Mouse (Mus musculus) left cerebral cortex, adult 2 months (tissue): ENCODE measurements around the gene Fam155a. TPM values are rescaled to one million over a fixed set of nuclear protein-coding genes. Genes with fewer than 3 reads are reported as not detected.

ENCODE experiments used
- DNase-seq, 2 experiments: peaks; one replicate each; pipeline ENCODE4 v3.0.0; 2021 to 2022; ENCODE audit warnings: low spot score in 2 of 2, mixed read lengths in 1 of 2; ENCODE audit errors: extremely low spot score in 1 of 2
- H3K27ac ChIP-seq: fragments of 200-600 bp; 2 replicates; pipeline ENCODE4 v1.8.1; 2022
- H3K4me3 ChIP-seq: fragments of 200-600 bp; 2 replicates; pipeline ENCODE4 v1.8.1; 2022
- CTCF ChIP-seq: fragments of 200-600 bp; IDR thresholded peaks from 2 replicates; pipeline ENCODE4 v1.8.1; 2022; ENCODE audit warnings: antibody characterized with exemption, mild to moderate bottlenecking, moderate library complexity
- intact Hi-C: fragments of 180-260 bp; cut with DNase I; formaldehyde crosslinking; loops from one replicate; pipeline ENCODE4 v1.15.1; 2025
- total RNA-seq, 2 experiments: library from RNA; stranded (reverse); gene quantifications; 2 replicates each; pipeline ENCODE4 v1.2.3; 2021

The Fam155a gene
- total RNA-seq, 2 experiments from 2014 or later: 118 to 119 TPM

DNA sequence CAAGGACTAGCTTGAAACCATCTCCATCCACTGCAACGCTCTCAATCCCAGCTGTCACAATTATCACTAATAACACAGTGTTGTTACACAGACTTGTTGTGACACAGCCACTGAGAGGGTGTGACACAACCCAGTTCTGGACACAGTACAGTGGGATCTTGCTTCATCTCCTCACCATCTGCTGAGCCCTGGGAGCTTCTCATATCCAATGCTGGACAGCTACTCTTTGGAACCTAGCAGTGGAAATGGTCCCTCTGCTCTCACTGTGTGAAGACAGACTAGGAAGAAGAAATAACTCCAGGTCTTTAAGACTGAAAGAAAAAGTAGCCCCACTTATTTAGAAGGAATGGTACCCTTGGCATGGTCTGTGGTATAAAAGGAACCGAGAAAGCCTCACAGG, 310.3 kb downstream of the Fam155a start:
- intact Hi-C loops: no loop called here
- Histone ChIP-seq H3K4me3 (no peak overlapping the region), H3K27ac (no peak overlapping the region)
- TF ChIP-seq CTCF: no peak
- no peak for DNase-seq

GRCm38 (mm10) chr8:9458614-9459013, 312.3 kb downstream of the Fam155a start:
- intact Hi-C loops: no loop called here
- no peak for TF ChIP-seq CTCF
- DNase-seq: no peak
- H3K4me3 ChIP-seq: no peak overlapping the region
- H3K27ac ChIP-seq: no peak overlapping the region

DNA sequence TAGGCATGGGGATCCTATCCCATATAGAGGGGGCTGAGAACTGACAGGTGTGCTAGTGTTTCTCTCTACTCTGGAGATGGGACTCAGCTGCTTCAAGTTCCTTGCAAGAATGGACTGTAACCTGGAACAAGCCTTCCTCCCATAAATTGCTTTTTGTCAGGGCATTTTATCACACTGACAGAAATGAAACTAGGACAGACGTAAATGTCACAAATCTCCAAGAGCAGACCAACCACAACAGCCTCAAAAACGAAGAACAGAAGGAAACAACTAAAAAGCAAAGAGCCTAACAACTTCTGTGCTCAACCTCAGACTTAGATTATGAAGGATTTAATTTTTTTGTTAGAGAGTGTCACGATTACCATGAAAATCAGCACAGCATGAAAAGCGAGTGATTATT, 315.8 kb downstream of the Fam155a start:
- DNase-seq: no peak
- no peak for TF ChIP-seq CTCF
- H3K4me3 ChIP-seq: no peak overlapping the region

DNA sequence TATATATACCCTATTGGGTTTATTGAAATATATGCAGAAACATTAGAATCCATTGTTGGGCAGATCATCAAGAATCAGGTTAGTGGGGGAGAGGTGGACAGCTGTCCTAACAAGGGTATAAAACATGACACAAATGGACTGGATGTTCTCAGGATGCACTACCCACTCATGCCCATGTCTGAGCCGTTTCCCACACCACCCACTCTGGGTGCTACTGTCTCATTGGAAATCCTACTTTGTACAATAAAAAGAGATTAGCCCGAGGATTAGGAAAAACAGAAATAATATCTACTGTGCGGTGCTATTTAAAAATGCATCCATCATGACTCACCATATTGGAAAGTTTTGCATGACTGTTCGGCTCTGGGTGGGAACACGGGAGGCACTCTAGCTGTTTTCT, 317.2 kb downstream of the Fam155a start:
- no peak for TF ChIP-seq CTCF
- intact Hi-C loops: no loop called here
- H3K27ac ChIP-seq: no peak overlapping the region
- no peak for DNase-seq
- no peak overlapping the region for H3K4me3 ChIP-seq

More for the DNA sequence above, 315.8 kb downstream of the Fam155a start:
- H3K27ac ChIP-seq: no peak overlapping the region
- intact Hi-C loops: no loop called here

DNA sequence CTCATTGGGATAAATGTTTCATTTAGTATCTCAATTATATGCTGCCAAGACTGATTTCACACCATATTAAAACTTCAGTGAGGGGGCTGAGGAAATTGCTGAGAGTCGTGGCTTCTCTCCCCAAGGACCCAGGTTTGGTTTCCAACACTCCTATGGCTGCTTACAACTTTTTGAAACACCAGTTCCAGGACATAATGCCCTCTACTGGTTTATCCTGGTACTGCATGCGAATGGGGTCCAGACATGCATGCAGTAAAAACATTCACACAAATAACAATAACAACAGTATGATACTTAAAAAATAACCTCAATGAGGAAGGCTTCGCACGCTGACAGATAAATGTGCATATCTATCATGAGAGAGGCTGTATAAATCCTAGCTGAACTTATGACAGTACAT, 319.4 kb downstream of the Fam155a start:
- DNase-seq: no peak
- TF ChIP-seq CTCF: peak; percentile 56
- intact Hi-C loops: no loop called here

DNA sequence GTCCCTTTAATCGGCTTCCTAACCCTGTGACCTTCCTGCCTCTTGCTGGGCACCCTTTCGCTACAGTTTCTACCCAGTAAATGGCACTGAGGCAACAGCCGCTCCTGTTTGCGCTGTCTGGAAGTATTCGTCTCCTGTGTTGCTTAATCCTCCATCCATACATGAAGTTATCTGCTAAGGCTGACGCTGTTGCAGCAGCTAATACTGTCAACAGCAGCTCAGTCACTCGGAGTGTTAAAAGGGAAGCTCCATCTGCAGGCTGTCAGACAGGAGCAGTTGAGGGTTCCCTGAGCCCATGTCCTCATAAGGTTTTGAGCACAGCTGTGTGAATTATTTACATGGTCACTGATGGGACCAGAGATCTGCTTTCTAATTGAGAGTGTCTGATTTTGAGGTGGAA, 322.3 kb downstream of the Fam155a start:
- intact Hi-C loops: no loop called here
- no peak for DNase-seq
- TF ChIP-seq CTCF: no peak
- H3K4me3 ChIP-seq: no peak overlapping the region
- H3K27ac ChIP-seq: no peak overlapping the region

More for the DNA sequence above, 319.4 kb downstream of the Fam155a start:
- no peak overlapping the region for H3K4me3 ChIP-seq
- no peak overlapping the region for H3K27ac ChIP-seq

DNA sequence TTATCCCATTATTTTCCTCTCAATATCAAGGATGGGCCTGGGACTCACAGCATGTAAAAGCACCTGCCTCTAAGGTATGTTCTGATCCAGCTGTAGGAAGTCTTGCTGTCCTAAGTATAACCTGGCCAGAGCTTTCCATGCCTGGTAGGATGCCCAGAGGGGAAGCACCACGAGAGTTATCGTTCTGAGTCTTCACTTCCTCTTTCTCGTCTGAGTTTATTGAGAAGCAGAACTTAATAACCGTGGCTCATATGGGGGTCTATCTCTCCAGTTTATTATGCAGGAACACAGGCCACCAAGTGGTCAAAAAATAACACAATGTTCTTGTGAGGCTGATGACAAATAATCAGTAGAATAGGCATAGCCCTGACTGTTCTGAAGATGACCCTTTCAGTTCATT, 333.1 kb downstream of the Fam155a start:
- DNase-seq: no peak
- H3K27ac ChIP-seq: no peak overlapping the region
- intact Hi-C loops: no loop called here
- no peak overlapping the region for H3K4me3 ChIP-seq
- TF ChIP-seq CTCF: no peak

- intact Hi-C loops: no loop called here
- no peak for DNase-seq
- no peak overlapping the region for H3K4me3 ChIP-seq
These were observed 335.5 kb downstream of the Fam155a start for GRCm38 (mm10) chr8:9435501-9435900.

DNA sequence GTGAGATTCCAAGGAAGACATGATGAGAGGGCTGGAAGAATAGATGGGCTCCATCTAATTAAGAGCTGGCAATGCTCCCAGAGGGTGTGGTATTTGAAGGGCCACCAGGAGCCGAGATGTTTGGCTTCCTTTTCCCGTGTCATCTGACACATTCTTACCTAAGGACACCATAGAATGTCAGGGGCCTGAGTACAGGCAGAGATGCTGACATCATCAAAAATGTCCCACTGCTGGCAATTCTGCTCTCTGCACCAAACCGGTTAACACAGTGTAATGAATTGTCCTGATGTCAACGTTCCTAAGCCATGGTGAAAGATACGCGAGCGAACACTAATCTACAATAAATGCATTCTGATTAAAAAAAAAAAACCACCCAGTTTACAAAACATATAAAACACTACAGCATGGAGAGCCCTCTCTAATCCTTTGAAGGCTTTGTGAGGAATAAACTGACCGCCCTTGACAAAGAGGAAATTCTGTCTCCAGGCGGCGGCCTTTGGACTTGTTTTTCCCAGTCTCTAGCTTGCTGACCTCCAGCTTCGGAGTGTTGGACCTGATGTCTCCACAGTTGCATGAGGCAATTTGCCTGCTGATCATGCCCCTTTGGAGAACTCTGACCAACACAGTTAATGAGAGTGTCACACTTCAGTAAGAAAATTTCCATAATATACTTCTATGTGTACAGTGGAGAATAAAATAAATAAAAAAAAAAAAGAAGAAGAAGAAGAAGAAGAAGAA, 338.2 kb downstream of the Fam155a start:
- Histone ChIP-seq H3K4me3 (no peak overlapping the region), H3K27ac (no peak overlapping the region)
- intact Hi-C loops: no loop called here
- no peak for TF ChIP-seq CTCF
- DNase-seq: no peak

More at GRCm38 (mm10) chr8:9435501-9435900, 335.5 kb downstream of the Fam155a start:
- no peak for TF ChIP-seq CTCF
- no peak overlapping the region for H3K27ac ChIP-seq

GRCm38 (mm10) chr8:9428846-9429245, 342.1 kb downstream of the Fam155a start:
- intact Hi-C loops: no loop called here
- no peak overlapping the region for H3K27ac ChIP-seq
- TF ChIP-seq CTCF: no peak
- H3K4me3 ChIP-seq: no peak overlapping the region
- DNase-seq: no peak

DNA sequence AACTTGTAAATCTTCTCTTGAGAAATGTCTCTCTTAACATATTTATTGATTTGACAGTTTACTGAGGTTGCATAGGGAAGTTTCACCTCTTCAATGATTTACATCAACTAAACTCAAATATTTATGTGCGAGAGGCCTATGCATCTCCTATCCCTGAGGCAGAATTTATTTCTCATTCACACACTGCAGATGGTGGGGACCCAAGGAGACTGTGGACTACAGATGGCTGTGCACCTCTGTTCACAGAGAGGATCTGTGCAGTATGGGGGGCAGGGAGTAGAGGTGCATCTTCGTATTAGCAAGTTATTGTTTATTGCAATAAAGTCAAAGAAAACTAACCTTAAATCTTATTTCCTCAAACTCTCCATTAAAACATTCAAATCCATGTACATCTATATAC, 346.9 kb downstream of the Fam155a start:
- Histone ChIP-seq H3K27ac (no peak overlapping the region), H3K4me3 (no peak overlapping the region)
- TF ChIP-seq CTCF: no peak
- DNase-seq: no peak
- intact Hi-C loops: no loop called here

DNA sequence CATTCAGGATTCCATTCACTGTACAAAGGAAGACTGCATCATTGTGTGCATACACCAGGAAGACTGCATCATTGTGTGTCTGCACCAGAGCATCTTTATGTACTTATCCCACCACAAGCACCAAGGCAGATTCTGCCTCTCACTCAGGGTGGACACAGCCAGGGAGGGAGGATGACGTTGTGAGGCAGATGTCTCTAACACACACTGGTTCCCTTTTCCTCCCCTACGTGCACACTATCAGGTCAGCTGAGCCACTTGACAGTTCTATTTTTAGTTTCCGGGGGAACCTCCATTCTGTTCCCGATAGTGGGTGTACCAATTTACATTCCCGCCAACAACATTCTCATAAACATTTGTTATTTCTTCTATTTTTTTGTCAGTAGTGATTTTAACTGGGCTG, 347.4 kb downstream of the Fam155a start:
- no peak for TF ChIP-seq CTCF
- intact Hi-C loops: no loop called here

DNA sequence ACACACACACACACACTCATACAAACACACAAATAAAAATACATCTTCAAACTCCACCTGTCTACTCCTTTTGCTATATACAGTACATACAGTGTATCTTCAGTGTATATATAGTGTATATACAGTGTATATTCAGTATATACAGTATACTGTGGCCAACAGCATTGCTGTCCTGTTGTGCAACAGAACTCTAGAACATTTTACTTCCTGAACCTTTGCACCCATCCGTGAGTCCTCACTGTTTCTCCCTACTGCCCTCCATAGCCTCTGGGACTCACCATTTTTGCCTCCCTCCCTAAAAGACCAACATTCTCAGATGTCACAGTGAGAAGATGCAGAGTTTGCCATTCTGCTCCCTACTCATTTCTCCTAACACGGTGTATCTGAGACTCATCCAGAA, 347.8 kb downstream of the Fam155a start:
- Histone ChIP-seq H3K27ac (no peak overlapping the region), H3K4me3 (no peak overlapping the region)
- no peak for DNase-seq
- TF ChIP-seq CTCF: no peak
- intact Hi-C loops: no loop called here

More for the DNA sequence above, 347.4 kb downstream of the Fam155a start:
- H3K4me3 ChIP-seq: no peak overlapping the region
- H3K27ac ChIP-seq: no peak overlapping the region
- no peak for DNase-seq
